Mouse (Mus musculus) CH12.LX (cell line): ENCODE measurements at regions not wholly inside any gene's neighbourhood (a gene's known extent, or its start where the extent isn't known, plus 50 kb on each side); places are given as distances from the start of the nearest gene placed in this dataset.

Experiments
- CTCF ChIP-seq, 2 experiments: IDR thresholded peaks in 1 of 2; conservative IDR thresholded peaks in 1 of 2; 2 replicates each; pipeline ENCODE4 v1.5.1; 2011 to 2012; ENCODE audit warnings: low read depth in 2 of 2, low read length in 2 of 2, improper control_type of control experiment in 1 of 2, inconsistent platforms in 1 of 2, mild to moderate bottlenecking in 1 of 2, moderate library complexity in 1 of 2
- NELFE ChIP-seq: IDR thresholded peaks from 2 replicates; pipeline ENCODE4 v1.6.1; 2011; ENCODE audit warnings: low read depth, low read length, improper control_type of control experiment
- POLR2A ChIP-seq: IDR thresholded peaks from 2 replicates; pipeline ENCODE4 v1.6.1; 2011; ENCODE audit warnings: low read depth, mild to moderate bottlenecking, improper control_type of control experiment, low read length
- ZKSCAN1 ChIP-seq: IDR thresholded peaks from 2 replicates; pipeline ENCODE4 v1.6.1; 2012; ENCODE audit warnings: low read depth, inconsistent platforms, low read length, improper control_type of control experiment, borderline replicate concordance

DNA sequence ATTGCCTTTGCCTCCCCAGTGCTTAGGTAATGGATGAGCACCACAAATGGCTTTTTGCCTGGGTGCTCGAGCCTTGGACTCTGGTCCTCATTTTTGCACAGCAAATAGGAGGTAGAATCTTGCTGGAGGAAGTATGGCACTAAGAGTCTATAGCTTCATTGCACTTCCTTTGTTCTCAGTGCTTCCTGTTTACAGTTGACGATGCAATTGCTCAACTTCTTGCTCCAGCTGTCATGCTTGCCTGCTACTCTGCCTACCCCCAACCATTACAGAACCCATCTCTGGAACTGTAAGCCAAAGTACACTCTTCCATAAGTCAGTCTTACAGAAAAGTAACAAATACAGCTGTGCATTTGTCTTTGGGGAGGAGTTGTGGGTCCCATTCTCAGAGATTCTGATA lies 79.8 kb upstream of the Slc7a14 start:
- TF ChIP-seq CTCF (conservative IDR thresholded peaks at IDR 0.05 in 1 of 2, IDR thresholded peaks at IDR 0.05 in 1 of 2; ENCODE audit: low read depth in 2 of 2, low read length in 2 of 2) (no peak), ZKSCAN1 (no peak), NELFE (no peak), POLR2A (no peak)
